Mouse (Mus musculus) C2C12 (cell line): Measurements from ENCODE around the gene Mettl7a1.

Source experiments
- CEBPB ChIP-seq: IDR thresholded peaks from one replicate; pipeline ENCODE4 v1.6.1; 2011; ENCODE audit warnings: low read depth, mild to moderate bottlenecking, control low read depth, moderate library complexity
- CTCF ChIP-seq: IDR thresholded peaks from one replicate; pipeline ENCODE4 v1.5.1; 2011; ENCODE audit not compliant: control insufficient read depth, insufficient read depth, insufficient read length
- MAX ChIP-seq: IDR thresholded peaks from one replicate; pipeline ENCODE4 v1.6.1; 2011; ENCODE audit warnings: mild to moderate bottlenecking, control low read depth
- MYOD1 ChIP-seq: IDR thresholded peaks from one replicate; pipeline ENCODE4 v1.6.1; 2011; ENCODE audit warnings: low read depth; ENCODE audit not compliant: control insufficient read depth, insufficient read length
- USF1 ChIP-seq: IDR thresholded peaks from one replicate; pipeline ENCODE4 v1.6.1; 2011; ENCODE audit warnings: low read depth, mild to moderate bottlenecking, control low read depth, moderate library complexity

DNA sequence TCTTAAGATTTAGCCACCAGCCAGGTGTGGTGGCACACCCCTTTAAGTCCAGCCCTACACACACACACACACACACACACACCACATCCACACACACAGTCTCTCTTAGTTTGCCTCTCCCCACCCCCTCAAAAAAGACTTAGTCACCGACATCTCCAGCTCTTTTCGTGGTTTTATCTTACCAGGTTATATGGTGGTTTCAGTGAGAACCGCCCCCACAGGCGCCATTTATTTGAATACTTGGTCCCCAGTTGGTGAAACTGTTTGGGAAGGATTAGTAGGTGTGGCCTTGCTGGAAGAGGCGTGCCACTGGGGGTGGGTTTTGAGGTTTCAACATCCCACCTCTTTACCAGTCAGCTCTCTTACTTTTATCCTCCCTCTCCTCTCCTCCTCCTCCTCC is 6.1 kb upstream of the Mettl7a1 start:
- TF ChIP-seq MYOD1, result no peak
- TF ChIP-seq CTCF, result no peak
- no peak for TF ChIP-seq MAX
- TF ChIP-seq USF1, result no peak
- TF ChIP-seq CEBPB, result no peak
